Mouse (Mus musculus) erythroblast, embryonic 14.5 days (primary cell): ENCODE measurements around the gene H3f3b.

Experiments
- GATA1 ChIP-seq: IDR thresholded peaks from 2 replicates; pipeline ENCODE4 v1.6.1; 2012; ENCODE audit warnings: low read length, inconsistent platforms, mixed read lengths
- TAL1 ChIP-seq: IDR thresholded peaks from 3 replicates; pipeline ENCODE4 v1.6.1; 2012; ENCODE audit warnings: low read length, inconsistent platforms, mixed read lengths

DNA sequence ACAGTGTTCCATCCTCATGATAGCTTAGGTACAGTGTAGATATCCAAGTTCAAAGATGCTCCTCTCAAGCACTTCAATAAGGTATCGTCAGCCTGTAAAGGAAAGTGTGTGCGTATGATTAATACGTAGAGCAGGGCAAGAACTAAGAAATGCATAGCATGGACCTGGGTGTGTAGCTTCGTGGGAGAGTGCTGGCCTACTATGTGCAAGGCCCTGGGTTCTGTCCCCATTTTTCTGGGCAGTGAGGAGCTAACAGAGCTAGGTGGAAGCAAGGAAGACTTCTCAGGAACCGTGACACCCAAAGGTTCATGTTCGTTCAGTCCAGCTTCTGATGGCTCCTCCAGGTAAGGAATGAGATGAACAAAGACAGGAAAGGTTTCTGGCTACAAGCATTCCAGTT, 17.4 kb upstream of the H3f3b start:
- TF ChIP-seq GATA1, result no peak
- no peak for TF ChIP-seq TAL1
